In the genomic region with DNA sequence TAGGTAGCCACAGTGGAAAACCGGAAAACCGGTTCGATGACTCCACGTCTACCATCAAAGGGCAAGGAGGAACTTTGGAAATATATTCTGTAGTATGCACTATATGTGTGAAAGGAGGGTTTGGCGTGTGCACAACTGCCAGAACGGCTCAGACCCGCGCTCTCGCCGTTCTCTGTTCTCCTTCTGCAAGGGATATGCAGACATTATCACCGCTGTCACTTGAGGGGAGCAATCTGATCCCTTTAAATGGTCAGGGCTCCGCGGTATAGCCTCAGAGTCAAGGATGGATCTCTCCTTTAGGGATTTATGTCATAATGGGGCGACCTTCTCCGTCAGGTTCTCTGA, we compare ENCODE assay signal across 9 mouse cellular contexts. TPM values are rescaled to one million over a fixed set of nuclear protein-coding genes. Genes with fewer than 3 reads are reported as not detected.
DNase-seq lines count a peak whose midpoint lies in the region; ATAC-seq and TF ChIP-seq lines count a peak whose summit lies in the region.
"Had no signal": no experiment of that assay in that cellular context is flagged by ENCODE, and none has a peak within 500 bp of the region (broad histone marks: within the 10 kb centered on the region; RNA-seq: fewer than 3 reads in every experiment).

No protein-coding gene starts in this region.

- peak overlapping the region; percentile 61 for H3K9ac ChIP-seq in forebrain, embryonic 15.5 days (replicated peaks)
- peak overlapping the region; percentile 65 for H3K9ac ChIP-seq in limb, embryonic 13.5 days
- peak overlapping the region; percentile 72 for H3K9ac ChIP-seq in neural tube, embryonic 13.5 days

- H3K4me1 ChIP-seq in forebrain, embryonic 15.5 days = peaks cover 19% of the 10 kb centered on the region
- 0 out of 2 replicates have a peak, but pooled peaks cover 5% of the 10 kb centered on the region for H3K4me1 ChIP-seq in limb, embryonic 13.5 days
- peaks cover 19% of the 10 kb centered on the region for H3K4me1 ChIP-seq in neural tube, embryonic 13.5 days (replicated peaks)

- no peak overlapping the region for H3K27ac ChIP-seq in left cerebral cortex, adult 2 months
- no peak overlapping the region for H3K27ac ChIP-seq in forebrain, embryonic 15.5 days (replicated peaks)
- H3K27ac ChIP-seq in limb, embryonic 13.5 days = no peak overlapping the region
- no peak overlapping the region for H3K27ac ChIP-seq in neural tube, embryonic 13.5 days (replicated peaks)

- H3K36me3 ChIP-seq in forebrain, embryonic 15.5 days = no peaks in the 10 kb centered on the region
- H3K36me3 ChIP-seq in limb, embryonic 13.5 days = no peaks in the 10 kb centered on the region
- H3K36me3 ChIP-seq in neural tube, embryonic 13.5 days = no peaks in the 10 kb centered on the region

- intact Hi-C loops in left cerebral cortex, adult 2 months (cut with DNase I) = loop anchor here (2.0 to 10.0 kb wide), 3 partner anchors 215 to 861 kb away; no protein-coding TSS in a partner anchor
- intact Hi-C loops in left cerebral cortex, postnatal 14 days (cut with DNase I) = loop anchor here (5.0 kb wide), 1 partner anchor 862 kb away; no protein-coding TSS in a partner anchor

- no peak for DNase-seq in left cerebral cortex, adult 2 months (ENCODE audit: extremely low spot score in 1 of 2, low spot score in 2 of 2)
- no peak for DNase-seq in left cerebral cortex, adult 18-20 months (ENCODE audit: low spot score in 2 of 2)
- DNase-seq in gastrocnemius, postnatal 25 days = no peak
- no peak for DNase-seq in left cerebral cortex, postnatal 14 days (ENCODE audit: low spot score in 2 of 2)

- no peaks in the 10 kb centered on the region for H3K9me3 ChIP-seq in forebrain, embryonic 15.5 days
- H3K9me3 ChIP-seq in limb, embryonic 13.5 days = no peaks in the 10 kb centered on the region
- no peaks in the 10 kb centered on the region for H3K9me3 ChIP-seq in neural tube, embryonic 13.5 days

- peak overlapping the region; percentile 80 for H3K4me3 ChIP-seq in left cerebral cortex, adult 2 months
- H3K4me3 ChIP-seq in forebrain, embryonic 15.5 days = peak overlapping the region; percentile 82
- H3K4me3 ChIP-seq in limb, embryonic 13.5 days = peak overlapping the region; percentile 64
- peak overlapping the region; percentile 66 for H3K4me3 ChIP-seq in neural tube, embryonic 13.5 days

- no peak for TF ChIP-seq CTCF in left cerebral cortex, adult 2 months (IDR thresholded peaks at IDR 0.05)

- ATAC-seq in activated CD4-positive, CD25-positive, alpha-beta regulatory T cell, adult 4 months = peak; percentile 16
- no peak; the same call in 1 of the 2 replicates for ATAC-seq in forebrain, embryonic 15.5 days (replicated peaks)
- no peak for ATAC-seq in limb, embryonic 13.5 days (ENCODE audit: low FRiP score, low read depth)
- ATAC-seq in neural tube, embryonic 13.5 days (ENCODE audit: low read depth) = peak; percentile 20; the same call in 1 of the 2 replicates

- H3K27me3 ChIP-seq in forebrain, embryonic 15.5 days = no peaks in the 10 kb centered on the region
- no peaks in the 10 kb centered on the region; the same call in 1 of the 2 replicates for H3K27me3 ChIP-seq in limb, embryonic 13.5 days
- 0 out of 2 replicates have a peak, but pooled peaks cover 3% of the 10 kb centered on the region for H3K27me3 ChIP-seq in neural tube, embryonic 13.5 days

- WGBS in forebrain, embryonic 15.5 days = 0% methylated on average over 15 of the region's 15 CpGs
- 0% methylated on average over 15 of the region's 15 CpGs for WGBS in limb, embryonic 13.5 days
- WGBS in neural tube, embryonic 13.5 days = 0% methylated on average over 15 of the region's 15 CpGs

- H3K4me2 ChIP-seq in forebrain, embryonic 15.5 days (replicated peaks) = peak overlapping the region; percentile 95
- H3K4me2 ChIP-seq in limb, embryonic 13.5 days (replicated peaks) = peak overlapping the region; percentile 96
- peak overlapping the region; percentile 76 for H3K4me2 ChIP-seq in neural tube, embryonic 13.5 days

RNA-seq across cellular contexts. Expression of a gene that starts 13.8 kb away (rescaled TPM):
- total RNA-seq in left cerebral cortex, adult 2 months (2021) = not detected
- not detected for total RNA-seq in left cerebral cortex, adult 18-20 months (2021)
- polyA plus RNA-seq in activated CD4-positive, CD25-positive, alpha-beta regulatory T cell, adult 4 months (2017; shearing (Covaris generic)) = not detected
- polyA plus RNA-seq in forebrain, embryonic 15.5 days (2015; fragmentation: Nextera tagmentation; extraction: Ambion mirVana) = not detected in 2 replicates
- polyA plus RNA-seq in limb, embryonic 13.5 days (2015; fragmentation: Nextera tagmentation; extraction: Ambion mirVana) = not detected in 2 replicates
- polyA plus RNA-seq in neural tube, embryonic 13.5 days (2015; fragmentation: Nextera tagmentation; extraction: Ambion mirVana) = not detected in 2 replicates
- not detected for total RNA-seq in gastrocnemius, postnatal 25 days (2021)
- total RNA-seq in left cerebral cortex, postnatal 14 days (2021) = not detected
- total RNA-seq: common myeloid progenitor, adult 5-6 weeks had no signal

RNA-seq across cellular contexts. Expression of a gene that starts 19.8 kb away (rescaled TPM):
- total RNA-seq in left cerebral cortex, adult 2 months (2021) = 10 to 100 TPM; 33.6 to 36.5 TPM
- total RNA-seq in left cerebral cortex, adult 18-20 months (2021) = 10 to 100 TPM; 38.6 to 38.8 TPM
- polyA plus RNA-seq in activated CD4-positive, CD25-positive, alpha-beta regulatory T cell, adult 4 months (2017; shearing (Covaris generic)) = 10 to 100 TPM; 16.2 to 18.4 TPM
- polyA plus RNA-seq in forebrain, embryonic 15.5 days (2015; fragmentation: Nextera tagmentation; extraction: Ambion mirVana) = 98.8 and 101 TPM in 2 replicates
- polyA plus RNA-seq in limb, embryonic 13.5 days (2015; fragmentation: Nextera tagmentation; extraction: Ambion mirVana) = 139 and 140 TPM in 2 replicates
- polyA plus RNA-seq in neural tube, embryonic 13.5 days (2015; fragmentation: Nextera tagmentation; extraction: Ambion mirVana) = 82.9 and 88.9 TPM in 2 replicates
- 10 to 100 TPM; 20.6 to 24.7 TPM for total RNA-seq in gastrocnemius, postnatal 25 days (2021)
- 10 to 100 TPM; 35.7 to 42.3 TPM for total RNA-seq in left cerebral cortex, postnatal 14 days (2021)

RNA-seq across cellular contexts. Expression of a gene that starts 30.0 kb away (rescaled TPM):
- total RNA-seq in left cerebral cortex, adult 2 months (2021) = not detected
- total RNA-seq in left cerebral cortex, adult 18-20 months (2021) = not detected
- polyA plus RNA-seq in activated CD4-positive, CD25-positive, alpha-beta regulatory T cell, adult 4 months (2017; shearing (Covaris generic)) = not detected
- polyA plus RNA-seq in forebrain, embryonic 15.5 days (2015; fragmentation: Nextera tagmentation; extraction: Ambion mirVana) = not detected in 2 replicates
- not detected in 2 replicates for polyA plus RNA-seq in limb, embryonic 13.5 days (2015; fragmentation: Nextera tagmentation; extraction: Ambion mirVana)
- polyA plus RNA-seq in neural tube, embryonic 13.5 days (2015; fragmentation: Nextera tagmentation; extraction: Ambion mirVana) = not detected in 2 replicates
- not detected for total RNA-seq in gastrocnemius, postnatal 25 days (2021)
- not detected for total RNA-seq in left cerebral cortex, postnatal 14 days (2021)
- total RNA-seq: common myeloid progenitor, adult 5-6 weeks had no signal

RNA-seq across cellular contexts. Expression of a gene that starts 48.2 kb away (rescaled TPM):
- not detected for total RNA-seq in left cerebral cortex, adult 2 months (2021)
- total RNA-seq in left cerebral cortex, adult 18-20 months (2021) = not detected
- under 1 TPM; 0.09 to 0.13 TPM for polyA plus RNA-seq in activated CD4-positive, CD25-positive, alpha-beta regulatory T cell, adult 4 months (2017; shearing (Covaris generic))
- 0.06 TPM in 1 of 2 replicates, not detected in the other for polyA plus RNA-seq in forebrain, embryonic 15.5 days (2015; fragmentation: Nextera tagmentation; extraction: Ambion mirVana)
- 0.06 TPM in 1 of 2 replicates, not detected in the other for polyA plus RNA-seq in limb, embryonic 13.5 days (2015; fragmentation: Nextera tagmentation; extraction: Ambion mirVana)
- polyA plus RNA-seq in neural tube, embryonic 13.5 days (2015; fragmentation: Nextera tagmentation; extraction: Ambion mirVana) = not detected in 2 replicates
- not detected for total RNA-seq in gastrocnemius, postnatal 25 days (2021)
- total RNA-seq in left cerebral cortex, postnatal 14 days (2021) = not detected

Comparison
In these comparisons a context has a peak if more than half of its experiments do, and no peak if none do; other contexts are left out.
1. ATAC-seq: peak in activated CD4-positive, CD25-positive, alpha-beta regulatory T cell, adult 4 months (single experiment) and neural tube, embryonic 13.5 days (single experiment); none in forebrain, embryonic 15.5 days (single experiment) and limb, embryonic 13.5 days (single experiment).
2. Peak in every context shown above with its lines, with median percentiles within 50 percentile points of each other: H3K4me3 ChIP-seq, H3K4me2 ChIP-seq and H3K9ac ChIP-seq.